Mouse (Mus musculus) liver, adult 2 months (tissue): Measurements from ENCODE around the gene Mzt1.

Experiments used
- CTCF ChIP-seq: fragments of 200-500 bp; IDR thresholded peaks from 2 replicates; pipeline ENCODE4 v1.5.1; 2011; ENCODE audit warnings: low read depth, low read length, control low read depth
- POLR2A ChIP-seq: fragments of 200-500 bp; IDR thresholded peaks from 2 replicates; pipeline ENCODE4 v1.6.1; 2011; ENCODE audit warnings: low read length, control low read depth; ENCODE audit not compliant: insufficient read depth; ENCODE audit errors: extremely low read depth

GRCm38 (mm10) chr14:99029987-99030386 lies 15.9 kb downstream of the Mzt1 start:
- TF ChIP-seq CTCF (no peak), POLR2A (no peak)
